Mouse (Mus musculus) liver, postnatal 0 days (tissue): ENCODE results near the gene D430042O09Rik. TPM values are rescaled to one million over a fixed set of nuclear protein-coding genes. Genes with fewer than 3 reads are reported as not detected.
A peak's percentile ranks its signal among the peaks of the same experiment; 100 is the strongest.

Source experiments
- ATAC-seq: fragments of 200-750 bp; cut with Nextera tagmentation; 2 replicates; pipeline ENCODE4 v1.8.0; 2017; ENCODE audit warnings: mild to moderate bottlenecking, moderate library complexity
- DNase-seq: peaks from one replicate; pipeline ENCODE4 v3.0.0-alpha.2; 2016
- H3K27ac ChIP-seq: fragments of 300-500 bp; sonication (generic); 2 replicates; pipeline ENCODE4 v1.5.1; 2014; ENCODE audit warnings: antibody characterized with exemption, moderate library complexity, mild to moderate bottlenecking, low read depth
- H3K27me3 ChIP-seq: fragments of 300-500 bp; sonication (generic); 2 replicates; pipeline ENCODE4 v1.6.1; 2014; ENCODE audit warnings: low read length, control low read depth, mixed read lengths; ENCODE audit not compliant: insufficient read depth
- H3K36me3 ChIP-seq: fragments of 300-500 bp; sonication (generic); replicated peaks from 2 replicates; pipeline ENCODE4 v1.6.1; 2014; ENCODE audit warnings: mild to moderate bottlenecking, control low read depth, low read length, moderate library complexity, mixed read lengths; ENCODE audit not compliant: insufficient read depth
- H3K4me1 ChIP-seq: fragments of 300-500 bp; sonication (generic); 2 replicates; pipeline ENCODE4 v1.6.1; 2014; ENCODE audit warnings: antibody characterized with exemption, mild to moderate bottlenecking, control low read depth; ENCODE audit not compliant: insufficient read depth
- H3K4me2 ChIP-seq: fragments of 300-500 bp; sonication (generic); 2 replicates; pipeline ENCODE4 v1.6.1; 2014; ENCODE audit warnings: low read depth, mild to moderate bottlenecking, low read length, moderate library complexity, mixed read lengths
- H3K4me3 ChIP-seq: fragments of 300-500 bp; sonication (generic); 2 replicates; pipeline ENCODE4 v1.5.1; 2014; ENCODE audit warnings: low read depth, low read length
- H3K9ac ChIP-seq: fragments of 300-500 bp; sonication (generic); replicated peaks from 2 replicates; pipeline ENCODE4 v1.6.1; 2014; ENCODE audit warnings: mild to moderate bottlenecking, moderate library complexity
- H3K9me3 ChIP-seq: fragments of 300-500 bp; sonication (generic); 2 replicates; pipeline ENCODE4 v1.6.1; 2016; ENCODE audit warnings: mild to moderate bottlenecking, control low read depth, low read length, mixed read lengths
- CTCF ChIP-seq: sonication (generic); IDR thresholded peaks from 2 replicates; pipeline ENCODE4 v1.5.1; 2016; ENCODE audit warnings: antibody characterized with exemption, low read depth
- EP300 ChIP-seq: IDR thresholded peaks from 2 replicates; pipeline ENCODE4 v1.6.1; 2016; ENCODE audit warnings: antibody characterized with exemption, low read depth, mild to moderate bottlenecking
- WGBS: fragments of 180-500 bp; shearing (Covaris S2); extraction: QIAGEN DNeasy Blood & Tissue Kit; methylation state at CpG from one replicate; pipeline ENCODE4 v1.1.7; 2014; ENCODE audit not compliant: insufficient replicate concordance; 5-methylcytosine and 5-hydroxymethylcytosine counted together
- polyA plus RNA-seq: library from polyadenylated mRNA; unstranded; fragments of >200 nt; fragmentation: Nextera tagmentation; extraction: Ambion mirVana; gene quantifications from 2 replicates; pipeline ENCODE4 v1.2.1, GENCODE M21; 2015

The D430042O09Rik gene
- polyA plus RNA-seq, 1 experiment from 2014 or later = 1.3 TPM

DNA sequence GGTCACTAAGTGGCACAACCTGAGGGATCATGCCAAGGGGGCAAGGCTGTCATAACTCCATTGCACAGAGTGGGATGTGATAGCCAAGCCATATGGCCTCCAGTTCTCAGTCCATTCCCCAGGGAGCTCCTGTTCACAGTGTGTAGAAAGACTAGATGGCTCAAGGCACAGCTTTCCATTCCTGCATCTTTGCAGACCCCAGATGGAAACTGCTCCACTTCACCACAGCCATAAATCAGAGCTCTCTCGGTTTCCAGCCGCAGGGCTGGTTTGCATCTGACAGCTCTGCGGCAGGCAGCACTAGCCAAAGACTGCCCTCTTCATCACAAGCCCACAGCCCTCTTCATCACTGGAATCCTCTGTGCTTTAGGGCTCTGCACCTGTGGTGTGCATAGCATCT is 108.0 kb downstream of the D430042O09Rik start:
- ATAC-seq (no peak), DNase-seq (no peak)
- Histone ChIP-seq H3K9ac (no peak overlapping the region), H3K4me2 (no peak overlapping the region), H3K4me1 (no peaks in the 10 kb centered on the region), H3K27me3 (no peaks in the 10 kb centered on the region), H3K36me3 (peaks cover 13% of the 10 kb centered on the region), H3K9me3 (no peaks in the 10 kb centered on the region), H3K27ac (no peak overlapping the region), H3K4me3 (no peak overlapping the region)
- TF ChIP-seq CTCF (no peak), EP300 (no peak)
- 90% methylated on average over 3 of the region's 3 CpGs for WGBS

DNA sequence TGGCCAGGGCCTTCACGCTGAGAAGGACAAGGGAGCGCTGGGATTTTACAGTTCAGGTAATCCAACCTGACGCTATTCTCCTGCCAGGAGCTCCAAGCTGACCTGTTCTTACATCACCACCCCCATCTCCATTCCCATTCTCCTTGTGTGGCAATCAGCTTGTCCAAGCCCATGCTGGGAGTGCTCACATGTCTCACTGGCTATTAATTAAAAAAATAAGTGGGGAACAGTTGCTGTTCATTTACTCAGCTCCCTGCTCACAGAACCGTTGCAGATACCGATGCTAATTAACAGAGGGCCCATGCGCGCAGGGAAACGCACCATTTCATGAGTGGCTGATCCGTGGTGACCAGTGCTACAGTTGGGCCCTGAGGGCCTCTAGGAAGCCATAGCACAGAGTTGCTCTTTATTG is 110.6 kb downstream of the D430042O09Rik start:
- H3K4me3 ChIP-seq = no peak overlapping the region
- H3K9ac ChIP-seq = no peak overlapping the region
- no peaks in the 10 kb centered on the region for H3K4me1 ChIP-seq
- no peaks in the 10 kb centered on the region for H3K27me3 ChIP-seq
- ATAC-seq (no peak), DNase-seq (no peak)
- no peak overlapping the region for H3K27ac ChIP-seq
- peaks cover 8% of the 10 kb centered on the region for H3K36me3 ChIP-seq
- no peaks in the 10 kb centered on the region for H3K9me3 ChIP-seq
- 81% methylated on average over 9 of the region's 9 CpGs for WGBS
- H3K4me2 ChIP-seq = no peak overlapping the region
- no peak for TF ChIP-seq EP300
- no peak for TF ChIP-seq CTCF

DNA sequence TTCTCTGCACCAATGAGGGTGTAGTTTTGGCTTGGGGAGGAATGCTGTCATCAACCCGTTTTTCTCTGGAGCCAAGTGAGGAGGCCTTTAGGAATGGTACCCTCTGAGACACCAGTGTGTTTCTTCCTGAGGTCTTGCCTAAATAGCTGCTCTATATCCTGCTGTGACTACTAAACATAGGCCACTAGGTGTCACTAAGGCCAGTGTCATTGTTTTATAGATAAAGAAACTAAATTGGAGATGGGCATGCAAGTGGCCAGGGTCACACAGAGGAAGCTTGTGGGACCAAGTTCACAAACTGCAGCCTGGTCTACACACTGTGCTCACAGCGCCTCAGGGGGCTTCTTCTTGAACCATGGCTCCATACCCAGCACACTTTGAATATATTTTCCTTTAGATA is 112.5 kb downstream of the D430042O09Rik start:
- no peaks in the 10 kb centered on the region for H3K9me3 ChIP-seq
- no peaks in the 10 kb centered on the region for H3K4me1 ChIP-seq
- 0 out of 2 replicates have a peak, but pooled peaks cover 3% of the 10 kb centered on the region for H3K36me3 ChIP-seq
- no peak overlapping the region for H3K4me2 ChIP-seq
- H3K27ac ChIP-seq = no peak overlapping the region
- H3K9ac ChIP-seq = no peak overlapping the region
- no peak overlapping the region for H3K4me3 ChIP-seq
- no peaks in the 10 kb centered on the region for H3K27me3 ChIP-seq
- ATAC-seq (no peak), DNase-seq (no peak)
- 53% methylated on average over 2 of the region's 2 CpGs for WGBS
- TF ChIP-seq CTCF (peak; percentile 51), EP300 (no peak)

DNA sequence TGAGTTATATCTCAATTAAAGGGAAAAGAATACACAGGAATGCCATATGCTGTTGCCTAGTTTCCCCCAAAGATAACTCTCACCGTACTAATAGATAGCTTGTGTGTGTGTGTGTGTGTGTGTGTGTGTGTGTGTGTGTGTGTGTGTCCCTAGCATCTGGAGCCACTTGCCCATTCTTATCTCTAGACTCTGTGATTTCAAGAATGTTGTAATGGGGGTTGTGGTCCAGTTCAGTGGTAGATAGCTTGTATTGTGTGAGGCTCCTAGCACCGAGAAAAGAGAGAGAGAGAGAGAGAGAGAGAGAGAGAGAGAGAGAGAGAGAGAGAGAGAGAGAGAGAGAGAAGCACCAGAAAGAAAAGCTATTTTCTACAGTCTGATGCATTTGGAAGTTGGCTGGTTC is 118.7 kb downstream of the D430042O09Rik start:
- H3K9ac ChIP-seq = no peak overlapping the region
- H3K4me3 ChIP-seq = no peak overlapping the region
- H3K36me3 ChIP-seq = no peaks in the 10 kb centered on the region; the same call in 1 of the 2 replicates
- H3K4me2 ChIP-seq = no peak overlapping the region
- no peak for TF ChIP-seq CTCF
- H3K27me3 ChIP-seq = no peaks in the 10 kb centered on the region
- DNase-seq = no peak
- H3K4me1 ChIP-seq = no peaks in the 10 kb centered on the region
- H3K9me3 ChIP-seq = no peaks in the 10 kb centered on the region
- H3K27ac ChIP-seq = no peak overlapping the region
- no peak for ATAC-seq
- WGBS = 52% methylated on average over 2 of the region's 2 CpGs

DNA sequence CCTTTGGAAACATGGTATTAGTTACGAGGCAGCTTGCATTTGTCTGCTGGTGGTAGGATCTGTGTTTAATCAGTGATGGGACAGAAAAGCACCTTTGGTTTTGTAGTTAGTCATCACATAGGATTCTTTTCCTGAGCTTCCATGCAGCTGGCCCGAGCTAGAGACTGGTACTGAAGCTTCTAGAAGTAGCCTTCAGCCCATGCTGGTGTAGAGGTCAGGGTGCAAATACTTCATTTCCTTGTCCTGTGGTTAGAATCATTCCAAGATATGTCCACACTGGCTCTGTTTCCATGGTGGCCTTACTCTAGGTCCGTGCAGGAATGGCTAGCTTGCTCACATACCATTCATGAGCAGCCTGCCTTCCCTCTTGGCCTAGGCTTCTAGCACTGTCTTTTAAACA is 119.2 kb downstream of the D430042O09Rik start:
- TF ChIP-seq EP300 (no peak), CTCF (no peak)
- no peak overlapping the region for H3K4me2 ChIP-seq

DNA sequence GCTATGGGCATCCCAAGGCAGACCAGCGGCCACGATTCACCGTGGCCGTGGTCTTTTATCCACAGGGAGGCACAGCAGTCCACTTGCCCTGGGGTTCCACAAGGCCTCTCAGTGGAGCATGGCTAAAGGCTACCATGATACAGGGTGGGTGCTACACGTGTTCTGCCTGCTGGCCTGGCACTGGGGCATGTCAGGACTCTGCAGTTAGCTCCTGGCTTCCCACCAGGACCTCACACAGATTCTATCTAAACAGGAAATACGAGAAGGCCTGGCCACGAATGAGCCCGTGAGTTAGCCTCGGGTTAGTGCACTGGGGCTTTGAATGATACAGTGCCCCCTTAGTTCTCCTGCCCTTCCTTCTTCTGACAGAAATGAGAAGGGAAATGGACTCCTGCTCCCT is 119.7 kb downstream of the D430042O09Rik start:
- no peak for DNase-seq
- H3K36me3 ChIP-seq = peaks cover 3% of the 10 kb centered on the region; the same call in 1 of the 2 replicates
- H3K4me3 ChIP-seq = no peak overlapping the region
- H3K27ac ChIP-seq = no peak overlapping the region
- H3K9ac ChIP-seq = no peak overlapping the region
- TF ChIP-seq EP300 (no peak), CTCF (no peak)
- H3K27me3 ChIP-seq = no peaks in the 10 kb centered on the region
- 54% methylated on average over 9 of the region's 9 CpGs for WGBS
- H3K9me3 ChIP-seq = no peaks in the 10 kb centered on the region
- no peaks in the 10 kb centered on the region for H3K4me1 ChIP-seq
- H3K4me2 ChIP-seq = no peak overlapping the region
- ATAC-seq = no peak

More for the DNA sequence above, 119.2 kb downstream of the D430042O09Rik start:
- Histone ChIP-seq H3K4me3 (no peak overlapping the region), H3K4me1 (no peaks in the 10 kb centered on the region), H3K27ac (no peak overlapping the region), H3K36me3 (no peaks in the 10 kb centered on the region; the same call in 1 of the 2 replicates), H3K9me3 (no peaks in the 10 kb centered on the region), H3K27me3 (no peaks in the 10 kb centered on the region), H3K9ac (no peak overlapping the region)
- WGBS = 62% methylated on average over 3 of the region's 3 CpGs
- DNase-seq = no peak
- ATAC-seq = no peak

DNA sequence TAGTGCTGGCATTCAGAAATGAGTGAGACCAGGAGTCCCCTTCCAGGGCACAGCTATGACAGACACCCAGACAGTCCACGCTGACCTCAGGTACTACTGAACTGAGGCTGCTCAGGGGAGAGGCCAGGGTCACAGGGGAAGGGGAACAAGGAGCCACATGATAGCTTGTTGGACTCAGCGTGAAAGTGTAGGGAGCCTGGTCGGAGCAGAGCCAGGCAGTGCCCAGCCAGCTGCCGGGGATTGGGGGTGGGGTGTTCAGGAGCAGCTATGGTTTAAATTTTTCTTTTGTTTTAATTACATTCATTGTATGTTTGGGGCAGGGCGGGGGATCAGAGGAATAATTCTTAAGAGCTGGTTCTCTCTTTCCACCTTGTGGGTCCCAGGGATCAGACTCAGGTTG is 120.9 kb downstream of the D430042O09Rik start:
- H3K27me3 ChIP-seq = no peaks in the 10 kb centered on the region
- H3K9me3 ChIP-seq = no peaks in the 10 kb centered on the region
- no peaks in the 10 kb centered on the region for H3K4me1 ChIP-seq
- no peak for TF ChIP-seq EP300
- no peak for TF ChIP-seq CTCF
- no peak overlapping the region for H3K9ac ChIP-seq
- peaks cover 3% of the 10 kb centered on the region; the same call in 1 of the 2 replicates for H3K36me3 ChIP-seq
- no peak for DNase-seq
- 69% methylated on average over 5 of the region's 5 CpGs for WGBS
- ATAC-seq = no peak
- no peak overlapping the region for H3K27ac ChIP-seq
- no peak overlapping the region for H3K4me3 ChIP-seq
- H3K4me2 ChIP-seq = no peak overlapping the region
